Mouse (Mus musculus) cerebellum, adult 11 months (tissue): ENCODE data around the gene Galntl6.

Experiments used
- DNase-seq: peaks from one replicate; pipeline ENCODE4 v3.0.0; 2022

Gene Galntl6

GRCm38 (mm10) chr8:57958121-57958901 lies 954.1 kb downstream of the Galntl6 start:
- no peak for DNase-seq

GRCm38 (mm10) chr8:57955501-57955900 lies 956.9 kb downstream of the Galntl6 start:
- DNase-seq: no peak

DNA sequence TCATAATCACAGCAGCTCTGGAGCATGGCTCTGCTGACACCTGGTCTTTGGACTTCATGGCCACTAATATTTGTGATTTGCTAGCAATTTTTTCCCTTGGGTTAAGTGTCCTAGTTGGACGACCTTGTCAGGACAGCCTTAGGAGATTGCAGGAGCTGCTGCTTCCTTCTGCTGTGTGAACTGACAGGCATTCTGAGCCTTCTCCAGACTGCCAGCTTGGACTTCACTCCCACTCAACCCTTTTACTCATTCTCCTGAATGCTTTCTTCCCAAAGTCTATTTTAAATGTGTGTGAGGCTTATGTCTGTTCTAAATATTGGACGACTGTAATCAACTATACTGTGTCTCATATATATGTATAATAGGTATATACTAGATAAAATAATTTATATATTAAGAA lies 971.3 kb downstream of the Galntl6 start:
- DNase-seq: no peak

DNA sequence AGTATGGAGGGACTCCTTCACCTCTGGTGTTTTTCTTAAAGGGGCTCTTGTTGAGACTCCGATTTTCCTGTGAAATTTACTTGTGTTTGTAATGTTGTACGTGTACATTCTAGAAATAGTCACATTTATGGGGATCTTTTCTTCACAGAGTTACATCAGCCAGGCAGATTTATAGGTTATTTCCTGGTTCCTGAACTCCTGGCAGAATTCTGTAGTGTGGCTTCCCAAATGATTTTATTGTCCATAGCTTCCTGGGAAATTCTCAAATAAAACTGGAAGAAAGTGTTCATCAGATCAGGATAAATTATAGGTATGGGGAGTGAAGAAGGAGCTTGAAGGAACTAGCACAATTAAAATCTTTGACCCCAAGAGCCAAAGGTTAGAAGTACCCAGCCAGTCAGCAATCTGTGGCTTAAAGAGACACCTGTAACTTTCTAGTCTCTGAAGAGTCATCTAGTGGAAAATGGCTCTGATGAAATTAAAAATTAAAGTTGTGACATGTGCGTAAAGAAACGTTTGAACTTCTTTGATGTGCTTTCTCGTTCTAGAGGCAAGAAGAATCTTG lies 972.5 kb downstream of the Galntl6 start:
- no peak for DNase-seq

GRCm38 (mm10) chr8:57939177-57939855 lies 973.1 kb downstream of the Galntl6 start:
- DNase-seq: peak; percentile 72

GRCm38 (mm10) chr8:57927074-57927473 lies 985.4 kb downstream of the Galntl6 start:
- no peak for DNase-seq

GRCm38 (mm10) chr8:57923556-57923955 lies 988.9 kb downstream of the Galntl6 start:
- DNase-seq: no peak

DNA sequence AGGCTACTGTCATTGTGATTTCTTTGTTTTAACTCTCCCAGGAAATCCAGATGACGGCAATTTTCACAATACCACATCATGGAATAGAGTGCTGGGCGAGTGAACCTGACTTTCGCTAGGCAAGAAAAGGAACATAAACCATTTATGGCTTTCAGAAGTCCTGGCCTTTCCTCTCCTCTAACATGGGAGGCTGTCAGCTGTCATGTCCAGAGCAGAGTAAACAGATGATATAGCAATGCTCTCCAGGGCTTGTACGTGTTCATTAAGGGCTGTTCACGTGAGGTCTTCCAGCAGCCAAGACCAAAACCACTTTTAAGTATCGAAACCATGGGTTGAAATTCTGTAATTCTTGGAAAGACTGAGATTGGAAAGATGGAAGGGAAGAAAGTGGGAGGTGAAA lies 989.3 kb downstream of the Galntl6 start:
- no peak for DNase-seq

DNA sequence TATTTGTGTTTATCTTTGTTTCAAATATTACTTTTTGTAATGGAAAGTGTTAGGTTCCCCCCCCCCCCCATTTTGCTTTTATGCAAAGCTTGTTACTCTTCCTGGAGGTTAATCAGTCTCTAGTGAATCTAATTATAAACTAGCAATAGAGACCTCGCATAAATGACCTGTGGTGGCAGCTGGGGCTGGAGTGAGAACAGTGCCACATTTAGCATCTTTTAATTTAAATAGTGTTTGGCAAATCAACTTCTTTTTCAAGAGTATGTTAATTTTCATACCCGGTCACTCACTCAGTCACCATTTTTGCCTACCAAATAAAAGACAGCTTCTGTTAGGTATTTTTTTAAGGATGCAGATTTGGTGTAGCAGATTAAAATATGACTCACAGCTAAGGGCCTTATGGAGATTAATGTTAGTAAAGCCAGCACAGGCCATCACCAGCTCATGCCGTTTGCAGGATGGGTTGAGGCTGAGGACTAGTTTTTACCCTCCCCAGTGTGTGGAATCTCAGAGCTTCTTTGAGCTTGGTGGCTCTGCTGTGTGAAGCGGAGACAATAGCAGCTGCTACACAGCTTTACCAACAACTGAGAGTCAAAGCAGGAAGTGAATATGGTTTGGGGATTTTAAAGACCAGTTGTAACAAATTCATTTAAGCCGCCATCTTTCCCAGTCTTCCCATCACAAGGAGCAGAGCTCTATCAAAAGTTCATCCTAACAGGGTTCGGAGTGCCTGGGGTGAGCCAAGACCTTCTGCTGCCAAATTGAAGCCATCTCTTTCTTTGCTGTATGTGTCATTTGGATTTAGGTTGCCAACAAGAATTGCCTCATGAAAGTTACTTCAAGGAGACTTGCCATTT lies 990.0 kb downstream of the Galntl6 start:
- DNase-seq: no peak

GRCm38 (mm10) chr8:57920326-57920903 lies 992.0 kb downstream of the Galntl6 start:
- no peak for DNase-seq

DNA sequence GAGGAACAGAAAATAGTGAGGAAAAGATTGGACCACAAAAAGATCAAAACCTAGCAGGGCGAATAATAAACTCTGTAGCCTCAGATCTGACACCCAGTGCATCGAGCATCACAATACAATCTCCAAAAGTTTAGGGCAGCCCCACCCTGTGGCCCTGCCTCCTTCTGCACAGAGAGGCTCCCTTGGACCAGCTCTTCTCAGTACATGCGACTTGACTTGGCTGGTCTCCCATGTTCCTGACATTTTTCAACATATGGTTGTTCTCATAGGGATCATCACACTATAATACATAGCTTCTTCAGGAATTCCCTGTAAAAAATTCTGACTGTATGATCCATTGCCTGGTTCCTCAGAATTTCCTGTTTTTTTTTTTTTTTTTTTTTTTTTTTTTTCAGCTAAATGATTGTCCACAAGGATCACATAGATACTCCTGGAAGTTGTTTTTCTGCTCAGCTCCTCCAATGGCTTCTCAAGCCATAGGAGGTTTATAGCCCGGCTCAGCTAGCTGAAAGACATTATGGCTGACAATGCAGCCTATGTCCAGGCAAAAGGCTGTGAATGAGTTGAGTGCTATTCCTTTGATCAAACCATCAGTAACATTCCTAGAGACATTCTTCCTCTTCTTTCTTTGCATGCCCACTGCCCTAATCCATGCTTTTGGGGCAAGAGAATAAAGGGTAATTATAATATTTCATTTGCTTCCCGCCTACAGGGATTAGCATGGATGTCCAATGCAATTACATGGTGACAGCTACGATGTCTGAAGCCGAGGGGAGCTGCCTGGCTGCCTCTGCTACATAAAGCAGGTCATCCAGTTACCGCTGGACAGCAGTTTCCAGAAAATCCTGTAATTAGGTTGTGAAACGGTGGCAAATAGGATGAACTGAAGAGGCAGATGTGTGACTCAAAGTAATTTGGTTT lies 993.5 kb downstream of the Galntl6 start:
- no peak for DNase-seq

DNA sequence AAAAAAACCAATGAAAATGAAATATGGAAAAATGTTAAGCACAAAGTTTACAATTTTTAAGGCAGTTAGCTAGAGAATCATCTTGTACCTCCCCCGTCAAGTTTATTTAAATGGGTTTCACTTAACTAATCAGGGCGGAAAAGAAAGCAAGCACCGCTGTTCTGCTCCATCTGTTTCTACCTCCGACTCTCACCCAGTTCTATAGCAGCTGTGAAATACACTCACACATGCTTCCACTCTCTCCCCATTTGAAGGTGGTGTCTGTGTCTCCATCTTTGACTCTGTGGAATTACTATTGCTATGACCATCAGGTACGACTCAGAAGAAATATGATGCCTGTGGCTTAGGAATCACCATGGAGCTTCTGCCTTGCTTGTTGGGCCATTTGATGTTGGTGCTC lies 1019.1 kb downstream of the Galntl6 start:
- DNase-seq: no peak

GRCm38 (mm10) chr8:57892115-57892514 lies 1020.3 kb downstream of the Galntl6 start:
- no peak for DNase-seq

DNA sequence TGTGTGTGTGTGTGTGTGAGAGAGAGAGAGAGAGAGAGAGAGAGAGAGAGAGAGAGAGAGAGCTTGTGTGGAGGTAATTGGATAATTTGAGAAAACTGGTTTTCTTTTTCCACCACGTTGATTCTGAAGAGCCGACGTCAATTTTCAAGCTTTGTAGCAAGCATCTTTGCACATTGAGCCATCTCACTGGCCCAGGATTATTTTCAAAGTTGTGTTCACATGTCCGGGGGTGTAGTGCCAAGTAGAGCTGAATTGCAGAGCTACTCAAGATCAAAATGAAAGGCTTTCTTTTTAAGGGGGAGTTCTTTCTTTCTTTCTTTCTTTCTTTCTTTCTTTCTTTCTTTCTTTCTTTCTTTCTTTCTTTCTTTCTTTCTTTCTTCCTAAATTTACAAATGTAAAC lies 1022.3 kb downstream of the Galntl6 start:
- no peak for DNase-seq

GRCm38 (mm10) chr8:57888831-57889230 lies 1023.6 kb downstream of the Galntl6 start:
- DNase-seq: no peak

GRCm38 (mm10) chr8:57879452-57879851 lies 1033.0 kb downstream of the Galntl6 start:
- DNase-seq: peak; percentile 30

- no peak for DNase-seq
These were observed 1063.4 kb downstream of the Galntl6 start for GRCm38 (mm10) chr8:57849074-57849473.

- DNase-seq: peak; percentile 41
These were observed 1069.0 kb downstream of the Galntl6 start for GRCm38 (mm10) chr8:57843461-57843860.

- peak; percentile 32 for DNase-seq
These were observed 1069.7 kb downstream of the Galntl6 start for GRCm38 (mm10) chr8:57842462-57843391.

DNA sequence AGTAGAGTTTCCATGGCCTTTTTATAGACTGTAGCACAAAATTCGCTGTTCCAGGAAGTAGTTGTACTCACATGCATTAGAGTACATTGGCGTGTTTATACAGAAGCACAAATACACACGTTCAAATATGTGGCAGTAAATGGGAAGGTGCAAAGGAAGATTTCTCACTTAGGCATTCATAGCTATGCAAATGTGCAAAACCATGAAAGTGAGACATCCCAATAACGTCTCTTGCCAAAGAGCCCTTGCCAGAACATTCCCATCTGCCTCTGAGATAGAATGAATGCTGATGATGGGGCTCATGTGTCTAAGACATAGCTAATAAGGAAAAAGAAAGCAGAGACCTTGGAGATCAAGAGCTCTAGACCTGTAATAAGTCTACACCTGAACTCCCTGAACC lies 1071.0 kb downstream of the Galntl6 start:
- no peak for DNase-seq
